Mouse (Mus musculus) left cerebral cortex, adult 11 months (tissue): Measurements from ENCODE around the gene Nolc1.

Source experiments
- DNase-seq: peaks from one replicate; pipeline ENCODE4 v3.0.0; 2022; ENCODE audit warnings: low spot score

Gene Nolc1

DNA sequence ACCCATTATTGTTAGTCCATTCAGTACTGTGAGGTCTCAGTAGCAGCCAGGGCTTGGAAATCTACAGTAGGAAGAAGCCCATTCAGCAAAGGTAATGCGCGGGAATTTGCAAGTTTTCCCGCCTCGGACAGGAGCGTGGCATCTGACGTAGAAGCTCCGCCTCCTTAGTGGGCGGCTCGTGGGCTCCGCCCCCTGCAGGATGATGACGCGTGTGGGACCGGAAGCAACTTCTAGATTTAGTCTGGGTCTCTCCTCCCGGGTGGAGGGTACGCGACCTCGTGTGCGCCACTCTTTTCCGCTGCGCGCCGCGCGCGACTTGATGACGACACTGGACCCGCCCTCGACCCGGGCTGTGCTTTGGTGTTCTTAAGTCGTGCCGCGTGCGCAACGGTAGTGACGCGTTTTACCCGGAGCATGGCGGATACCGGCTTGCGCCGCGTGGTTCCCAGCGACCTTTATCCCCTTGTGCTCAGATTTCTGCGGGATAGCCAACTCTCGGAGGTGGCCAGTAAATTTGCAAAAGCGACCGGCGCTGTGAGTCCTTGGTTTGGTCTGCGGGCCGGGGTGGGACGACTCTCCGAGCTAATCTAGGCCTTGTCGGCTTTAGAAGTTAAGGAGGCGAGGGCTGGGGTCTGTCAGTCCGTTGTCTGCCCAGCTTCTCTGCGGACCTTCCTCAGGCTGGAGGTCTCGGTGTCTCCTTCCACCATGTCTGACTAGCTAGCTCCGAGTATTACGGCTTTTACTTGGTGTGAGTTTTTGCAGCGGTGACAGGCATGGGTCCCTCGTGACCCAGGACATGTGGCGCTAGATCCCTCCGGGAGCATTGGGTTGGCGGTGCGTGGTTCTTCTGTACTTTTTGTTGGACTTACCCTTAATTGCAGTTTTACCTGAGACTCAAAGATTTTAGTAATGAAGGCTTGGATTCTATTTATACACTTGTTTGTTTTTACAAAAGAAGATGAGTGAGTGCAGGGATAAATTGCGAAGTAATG lies at the start of gene Nolc1:
Gene Nolc1 (plus strand): TSS at position 248 of the 992 bp plus-strand sequence.
- DNase-seq, result peak; percentile 99

DNA sequence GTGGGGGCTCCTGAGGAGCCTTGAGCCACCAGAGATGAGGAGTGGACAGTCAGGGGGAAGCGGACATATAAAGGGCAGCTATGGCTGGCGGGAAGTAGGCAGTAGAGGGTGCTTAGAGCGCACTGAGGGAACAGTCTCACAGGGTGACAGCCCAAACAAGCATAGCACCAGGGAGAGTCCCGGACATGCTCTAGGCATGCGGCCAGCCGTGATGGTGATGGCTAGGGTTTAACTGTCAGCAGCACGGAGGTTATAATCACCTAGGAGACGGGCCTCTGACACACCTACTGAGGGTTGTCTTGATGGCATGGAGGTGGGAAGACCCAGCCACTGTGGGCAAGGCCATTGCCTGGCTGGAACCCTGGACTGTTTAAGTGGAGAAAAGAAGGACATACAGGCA lies 49.1 kb upstream of the Nolc1 start:
- DNase-seq, result no peak

DNA sequence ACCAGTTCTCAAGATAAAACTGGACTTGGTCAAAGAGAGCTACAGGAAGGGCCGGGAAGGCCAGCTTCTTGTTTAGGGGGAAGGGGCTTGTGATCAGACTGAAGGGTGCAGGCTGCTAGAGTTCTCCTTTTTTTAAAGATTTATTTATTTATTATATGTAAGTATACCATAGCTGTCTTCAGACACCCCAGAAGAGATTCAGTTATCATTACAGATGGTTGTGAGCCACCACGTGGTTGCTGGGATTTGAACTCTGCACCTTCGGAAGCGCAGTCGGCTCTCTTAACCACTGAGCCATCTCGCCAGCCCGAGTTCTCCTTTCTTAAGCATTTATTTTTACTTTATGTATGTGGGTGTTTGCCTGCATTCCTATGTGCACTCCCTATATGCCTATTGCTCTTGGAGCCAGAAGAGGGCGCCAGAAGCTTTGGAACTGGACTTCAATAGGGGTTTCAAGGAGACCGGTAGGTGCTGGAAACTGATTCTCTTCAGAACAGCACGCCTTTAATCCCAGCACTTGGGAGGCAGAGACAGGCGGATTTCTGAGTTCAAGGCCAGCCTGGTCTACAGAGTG lies 46.8 kb upstream of the Nolc1 start:
- no peak for DNase-seq

DNA sequence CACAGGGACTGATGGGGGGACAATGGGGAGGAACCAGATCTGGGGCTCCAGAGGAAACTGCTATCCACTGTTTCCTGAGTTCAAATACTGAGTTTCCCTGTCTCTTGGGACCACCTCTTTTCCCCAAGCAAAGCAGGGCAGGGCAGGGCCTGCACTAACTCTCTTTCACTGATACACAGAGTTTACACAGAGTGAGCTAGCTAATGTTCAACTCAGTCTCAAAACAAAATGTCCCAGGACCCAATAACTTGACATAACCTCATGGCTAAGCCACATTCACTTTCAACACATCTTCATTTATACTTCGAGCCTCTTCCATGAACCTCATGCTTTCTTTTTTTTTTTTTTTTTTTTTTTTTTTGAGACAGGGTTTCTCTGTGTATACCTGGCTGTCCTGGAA lies 46.0 kb upstream of the Nolc1 start:
- no peak for DNase-seq

DNA sequence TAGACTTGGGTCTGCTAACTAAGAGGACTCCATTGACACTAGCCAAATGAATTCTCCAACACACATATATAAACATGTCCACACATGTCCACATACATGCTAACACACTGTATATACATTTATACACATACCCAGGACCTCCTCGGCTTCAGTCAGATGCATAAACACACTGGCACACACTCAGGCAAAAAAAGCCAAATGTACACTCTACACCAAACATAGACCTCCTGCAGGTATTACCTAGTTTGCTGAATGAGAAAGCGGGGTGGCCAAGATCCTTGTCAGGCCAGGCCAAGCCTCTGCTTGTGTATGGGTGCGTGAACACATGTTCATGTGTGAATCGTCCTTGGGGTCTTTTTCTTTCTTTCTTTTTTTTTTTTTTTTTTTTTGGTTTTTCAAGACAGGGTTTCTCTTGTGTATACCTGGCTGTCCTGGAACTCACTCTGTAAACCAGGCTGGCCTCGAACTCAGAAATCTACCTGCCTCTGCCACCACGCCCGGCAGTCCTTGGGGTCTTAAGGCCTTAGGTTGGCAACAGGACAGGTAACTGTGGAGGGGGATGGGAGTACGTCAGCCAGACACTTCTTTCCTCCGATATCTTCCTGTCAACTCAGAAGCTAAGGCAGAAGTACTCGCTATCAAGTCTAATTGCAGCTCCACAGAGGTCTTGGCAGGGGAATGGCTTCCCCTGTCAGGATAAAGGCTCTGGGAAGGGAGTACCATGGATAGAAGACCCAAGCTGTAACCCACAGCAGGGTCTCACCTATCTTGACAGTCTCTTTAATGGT lies 45.3 kb upstream of the Nolc1 start:
- no peak for DNase-seq

DNA sequence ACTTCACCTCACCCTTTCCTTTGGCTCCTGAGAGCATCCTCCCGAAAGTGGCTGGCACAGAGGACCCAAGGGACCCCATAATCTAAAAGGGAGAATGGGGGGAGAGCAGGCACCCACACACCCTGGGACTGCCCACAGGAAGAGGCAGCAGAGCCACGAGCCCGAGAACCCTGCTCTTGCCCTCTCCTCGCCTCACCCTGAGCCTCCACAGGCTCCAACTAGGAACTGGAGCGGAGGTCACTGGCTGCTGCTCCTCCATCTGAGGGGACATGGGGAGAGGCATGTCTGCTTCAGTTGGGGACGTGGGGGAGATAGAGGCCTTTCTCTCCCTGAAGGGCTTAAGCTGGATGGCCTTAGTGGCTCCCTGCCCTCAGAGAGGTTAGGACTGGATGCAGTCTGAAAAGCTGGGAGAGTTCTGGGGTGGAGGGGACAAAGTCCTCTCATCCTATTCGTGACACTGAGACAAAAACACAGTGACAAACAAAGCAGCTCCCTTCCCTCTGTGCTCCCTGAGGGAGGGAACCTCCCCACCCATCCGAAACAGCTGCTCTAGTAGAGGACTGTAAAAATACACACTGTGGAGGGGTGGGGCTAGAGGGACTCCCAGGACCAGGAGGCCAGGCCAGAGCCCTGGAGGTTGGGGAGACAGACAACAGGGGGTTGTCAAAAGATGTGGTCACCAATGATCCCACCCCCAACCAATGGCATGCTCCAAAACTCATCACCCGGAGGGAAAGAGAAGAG lies 43.8 kb upstream of the Nolc1 start:
- DNase-seq, result no peak

DNA sequence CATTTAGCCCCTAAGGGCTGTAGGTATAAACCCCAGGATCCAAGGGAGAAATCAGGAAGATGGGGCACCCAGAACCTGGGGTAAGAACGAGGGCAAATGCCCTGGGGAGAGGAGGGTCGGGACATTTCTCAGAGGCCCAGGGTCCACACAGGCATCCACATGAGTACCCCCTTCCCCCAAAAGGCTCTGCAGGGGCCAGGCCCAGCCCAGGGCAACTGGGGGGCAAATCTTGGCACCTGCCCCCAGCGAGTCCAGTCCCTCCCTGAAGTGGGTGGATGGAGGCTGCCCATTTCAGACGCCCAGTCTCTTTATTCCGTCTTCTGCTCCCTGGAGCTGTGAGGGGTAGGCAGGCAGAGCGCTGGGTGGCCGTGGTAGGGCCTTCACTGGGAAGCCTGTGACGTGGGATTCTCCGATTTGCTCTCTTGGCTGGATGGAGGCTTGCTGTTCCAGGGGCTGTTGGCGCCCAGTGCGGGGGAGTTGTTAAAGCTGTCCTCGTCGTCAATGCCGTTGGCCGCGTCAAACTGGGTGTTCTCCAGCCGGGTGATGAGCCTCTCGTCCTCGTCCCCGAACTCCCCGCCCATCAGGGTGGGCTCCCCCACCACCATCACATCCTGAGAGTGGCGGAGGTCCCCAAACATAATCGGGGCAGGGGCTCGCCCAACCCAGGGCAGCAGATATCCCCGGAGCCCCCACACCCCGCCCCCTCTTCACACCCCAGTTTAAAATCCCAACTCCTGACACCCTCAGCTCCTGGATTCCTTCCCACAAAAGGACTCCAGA lies 42.7 kb upstream of the Nolc1 start:
- no peak for DNase-seq

DNA sequence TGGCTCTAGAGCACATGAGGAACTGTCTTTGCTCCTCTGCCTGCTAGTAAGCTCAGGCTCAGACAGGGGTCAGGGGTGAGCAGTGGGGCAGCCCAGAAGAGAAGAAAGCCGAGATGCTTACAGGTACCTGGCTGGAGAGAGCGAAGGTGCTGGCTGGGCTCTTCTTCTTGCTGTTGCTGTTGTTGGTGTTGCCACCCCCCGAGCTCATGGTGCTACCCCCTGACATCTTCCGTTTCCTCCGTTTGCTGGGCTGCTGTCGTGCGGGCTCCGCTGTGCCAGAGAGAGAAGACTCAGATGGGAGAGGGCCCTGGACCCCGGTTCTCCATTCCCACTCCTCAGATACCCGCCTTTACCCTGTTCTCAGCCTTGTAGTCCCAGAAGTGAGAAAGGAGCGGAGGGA lies 41.8 kb upstream of the Nolc1 start:
- no peak for DNase-seq

DNA sequence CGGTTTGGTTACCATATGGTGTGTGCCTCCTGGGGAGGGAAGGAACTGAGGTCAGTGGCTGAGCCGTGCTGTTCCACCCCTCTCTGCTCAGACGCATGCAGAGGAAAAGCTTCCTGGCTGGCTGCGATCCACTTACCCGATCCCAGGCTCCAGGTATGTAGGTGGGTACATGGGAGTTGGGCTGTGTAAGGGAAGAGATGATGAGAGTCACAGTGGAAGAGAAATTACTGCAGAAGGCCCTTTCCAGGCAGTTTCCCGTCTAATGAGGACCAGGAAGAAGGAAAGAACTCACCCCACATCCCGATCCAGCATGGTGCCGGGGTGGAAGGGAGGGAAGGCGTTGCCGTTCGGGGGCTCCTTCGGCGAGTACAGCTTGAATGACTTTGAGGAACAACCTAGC lies 39.7 kb upstream of the Nolc1 start:
- DNase-seq, result no peak

DNA sequence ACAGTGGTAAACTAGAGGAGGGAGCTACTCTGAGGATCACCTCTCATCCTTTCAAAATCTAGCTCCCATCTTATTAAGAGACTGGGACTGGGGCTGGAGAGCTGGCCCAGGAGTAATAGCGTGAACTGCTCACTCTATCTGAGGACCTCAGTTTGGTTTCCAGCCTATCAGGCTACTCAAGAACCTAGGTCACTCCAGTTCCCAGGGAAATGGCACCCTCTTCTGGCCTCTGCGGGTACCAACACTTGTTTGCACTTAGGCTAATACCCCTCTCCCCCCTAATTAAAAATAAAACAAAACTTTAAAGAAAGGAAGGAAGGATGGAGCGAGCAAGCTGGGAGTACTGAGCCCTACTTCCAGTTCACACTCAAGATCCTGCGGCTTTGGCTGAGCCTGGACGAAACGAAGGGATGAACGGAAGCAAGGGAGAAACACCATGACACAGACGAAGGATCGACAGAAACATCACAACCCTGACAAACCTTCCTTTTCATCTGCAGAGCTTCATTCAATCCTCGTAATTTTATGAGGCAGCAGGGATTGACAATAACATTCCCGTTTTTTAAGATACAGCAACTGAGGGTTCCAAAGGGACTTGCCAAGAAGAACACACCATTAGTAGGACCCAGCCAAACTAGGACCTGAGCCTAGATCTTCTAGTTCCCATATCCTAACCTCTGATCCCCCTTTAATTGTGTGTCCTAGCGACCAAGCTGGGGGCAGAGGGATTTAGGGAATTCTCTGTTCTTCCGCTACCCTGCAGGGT lies 39.0 kb upstream of the Nolc1 start:
- no peak for DNase-seq

DNA sequence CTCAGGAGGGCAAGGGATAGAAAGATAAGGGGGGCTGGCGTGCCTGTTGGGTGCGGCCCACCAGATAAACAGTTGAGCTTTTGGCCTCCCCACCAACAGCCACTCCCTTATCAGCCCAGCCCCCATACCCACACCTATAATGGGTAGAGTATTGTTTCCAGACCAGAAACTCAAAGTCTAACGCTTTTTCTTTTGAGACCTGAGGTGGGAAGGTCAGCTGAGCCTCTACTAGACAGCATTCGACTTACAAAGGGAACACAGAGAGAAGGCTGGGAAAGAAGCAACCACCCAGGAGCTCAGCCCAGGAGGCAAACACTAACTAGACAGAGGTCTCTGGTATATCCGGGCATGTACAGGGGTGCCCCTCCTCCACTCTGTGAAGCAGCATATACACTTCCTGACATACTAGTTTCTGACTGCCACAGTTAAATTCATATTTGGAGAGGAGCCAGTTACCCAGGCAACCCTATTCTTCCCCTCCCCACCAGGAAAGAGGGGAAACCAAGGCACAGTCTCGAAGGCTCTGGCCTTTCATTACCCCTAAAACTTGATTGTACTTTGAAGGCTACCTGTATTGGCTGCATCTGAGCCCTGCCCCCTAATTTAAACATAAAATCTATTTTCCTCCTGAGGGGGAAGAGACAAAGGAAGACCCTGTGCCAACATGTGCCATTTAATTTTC lies 38.3 kb upstream of the Nolc1 start:
- DNase-seq, result no peak

DNA sequence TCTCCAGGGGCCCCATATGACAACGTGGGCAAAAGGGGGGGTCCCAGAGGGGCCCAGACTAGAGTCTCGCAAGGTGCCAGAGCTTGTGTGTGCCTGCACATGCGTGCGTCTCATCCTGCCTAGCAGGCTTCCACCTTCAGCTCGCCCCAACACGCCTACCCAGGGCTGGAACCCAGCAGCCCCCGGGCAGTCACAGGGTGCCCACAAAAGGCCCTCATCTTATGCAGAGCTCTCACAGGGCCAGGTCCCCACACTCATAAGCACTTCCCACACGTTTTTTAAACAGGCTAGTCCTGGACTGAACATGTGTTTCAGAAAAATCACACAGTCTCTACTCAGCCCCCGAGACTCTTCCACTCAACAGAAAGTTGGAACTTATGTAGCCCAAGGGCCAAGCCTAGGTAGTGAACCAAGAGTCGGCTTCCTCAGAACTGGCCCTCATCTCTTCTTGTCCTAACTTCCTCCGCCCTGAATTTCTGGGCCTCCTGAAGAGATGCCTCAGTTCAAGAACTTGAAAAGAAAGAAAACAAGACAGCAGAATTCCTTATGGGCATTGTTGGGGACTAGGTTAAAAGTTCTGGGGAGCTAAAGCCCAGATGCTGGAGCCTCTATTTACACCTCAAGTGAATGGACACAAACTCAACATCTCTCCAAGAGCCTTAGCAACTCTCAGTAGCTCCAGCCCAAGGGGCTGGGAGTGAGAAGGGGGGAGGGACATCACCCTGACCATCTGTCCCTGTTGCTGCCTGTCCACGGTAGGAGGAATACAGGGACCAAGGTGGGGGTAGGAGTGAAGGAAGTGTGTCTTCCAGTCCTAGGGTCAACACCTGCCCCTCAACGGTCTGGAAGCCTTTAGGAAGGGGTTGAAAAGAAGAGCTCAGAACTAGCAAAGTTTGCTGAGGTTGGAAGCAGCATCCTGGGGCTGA lies 37.5 kb upstream of the Nolc1 start:
- no peak for DNase-seq

DNA sequence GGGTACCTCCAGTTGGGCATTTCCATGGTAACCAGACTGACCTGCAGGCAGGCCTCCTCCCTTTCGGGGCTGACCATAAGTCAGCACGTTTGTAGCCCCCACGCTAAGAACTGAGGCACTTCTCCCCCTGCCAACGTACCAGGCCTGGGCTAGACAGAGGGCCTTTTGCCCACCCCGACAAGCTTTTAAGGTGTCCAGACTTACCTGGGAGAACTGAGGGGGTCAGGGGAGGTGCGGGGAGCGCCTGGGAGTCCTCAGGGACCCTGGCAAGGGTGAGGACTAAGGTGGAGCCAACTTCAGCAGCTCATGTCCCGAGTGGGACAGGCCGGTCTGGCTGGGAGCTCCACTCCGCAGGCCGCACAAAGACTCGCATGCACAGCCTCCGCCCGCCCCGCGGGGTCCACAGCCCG lies 36.8 kb upstream of the Nolc1 start:
- DNase-seq, result no peak

DNA sequence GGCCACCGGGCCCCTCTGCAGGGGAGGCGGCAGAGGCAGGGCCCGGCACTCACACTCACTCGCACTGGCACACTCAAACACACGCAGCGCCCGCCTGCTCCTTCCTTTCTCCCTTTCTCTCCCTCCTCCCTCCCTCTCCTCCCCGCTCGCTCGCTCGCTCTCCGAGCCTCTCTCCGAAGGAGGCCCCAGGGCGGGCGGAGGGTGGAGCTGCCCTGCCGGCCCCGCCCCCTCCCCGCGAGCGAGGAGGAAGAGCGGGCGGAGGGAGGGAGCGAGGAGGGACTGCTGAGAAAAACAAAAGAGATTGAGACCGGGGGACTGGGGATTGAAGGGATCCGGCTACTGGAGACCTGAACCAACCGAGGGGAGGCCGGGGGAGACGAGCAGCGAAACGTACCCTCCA lies 36.2 kb upstream of the Nolc1 start:
- no peak for DNase-seq

DNA sequence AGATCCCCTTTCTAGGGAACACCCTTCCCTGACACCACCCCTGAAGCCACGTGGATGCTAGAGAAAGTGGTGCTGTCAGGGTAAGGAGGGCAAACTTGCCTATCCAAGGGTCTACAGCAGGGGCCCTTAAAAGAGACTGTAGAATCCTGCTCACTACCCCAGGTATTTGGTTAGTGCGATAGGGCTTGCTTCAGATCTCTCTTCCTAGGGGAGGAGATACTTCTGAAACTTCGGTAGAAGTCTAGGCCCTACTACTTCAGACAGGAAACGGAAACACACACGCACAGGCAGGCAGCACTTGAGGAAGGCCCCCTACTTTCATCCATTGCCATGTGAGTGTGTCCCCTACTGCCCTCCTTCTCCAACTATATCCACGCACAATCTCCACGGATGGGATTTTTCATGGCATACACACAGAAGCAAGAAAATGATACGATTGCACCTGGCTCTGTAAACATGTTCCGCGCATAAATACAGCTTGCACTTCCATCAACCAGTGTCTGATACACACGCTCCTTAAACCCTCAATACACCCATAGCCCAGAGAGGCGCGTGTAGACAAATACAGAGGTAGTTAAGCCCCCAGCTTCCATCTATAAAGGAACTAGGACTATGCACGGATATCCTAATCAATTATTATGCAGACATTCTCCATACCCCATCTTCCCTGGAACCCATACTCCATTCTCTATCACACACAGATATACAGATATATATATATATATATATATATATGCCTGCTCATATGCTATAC lies 35.3 kb upstream of the Nolc1 start:
- DNase-seq, result no peak

DNA sequence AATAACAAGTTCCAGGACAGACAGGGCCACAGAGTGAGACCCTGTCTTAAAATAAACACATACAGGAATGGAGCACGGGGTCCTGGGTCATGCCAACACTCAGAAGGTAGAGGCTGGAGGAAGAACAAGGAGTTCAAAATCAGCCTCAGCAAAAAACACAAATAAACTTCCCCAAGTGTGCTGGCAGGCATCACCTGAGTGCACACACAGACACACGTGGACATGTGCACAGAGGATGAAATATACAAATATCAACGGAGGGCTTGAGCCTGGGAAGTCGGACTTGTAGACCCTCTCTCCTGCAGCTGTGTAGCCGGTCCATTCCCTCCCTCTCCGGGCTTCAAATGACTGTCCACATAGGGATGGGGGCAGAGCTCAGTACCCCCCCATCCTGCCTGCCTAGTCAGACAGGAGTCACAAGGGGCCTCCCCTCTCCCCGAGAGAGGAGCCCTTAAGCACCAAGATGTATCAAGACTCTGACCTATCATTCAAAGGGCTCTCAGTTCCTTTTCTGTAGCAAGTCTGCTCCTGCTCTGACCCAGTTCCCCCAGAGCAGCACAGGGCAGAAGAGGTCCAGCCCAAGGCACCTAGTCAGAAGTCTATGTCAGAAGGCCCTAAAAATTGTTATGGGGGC lies 34.2 kb upstream of the Nolc1 start:
- no peak for DNase-seq

DNA sequence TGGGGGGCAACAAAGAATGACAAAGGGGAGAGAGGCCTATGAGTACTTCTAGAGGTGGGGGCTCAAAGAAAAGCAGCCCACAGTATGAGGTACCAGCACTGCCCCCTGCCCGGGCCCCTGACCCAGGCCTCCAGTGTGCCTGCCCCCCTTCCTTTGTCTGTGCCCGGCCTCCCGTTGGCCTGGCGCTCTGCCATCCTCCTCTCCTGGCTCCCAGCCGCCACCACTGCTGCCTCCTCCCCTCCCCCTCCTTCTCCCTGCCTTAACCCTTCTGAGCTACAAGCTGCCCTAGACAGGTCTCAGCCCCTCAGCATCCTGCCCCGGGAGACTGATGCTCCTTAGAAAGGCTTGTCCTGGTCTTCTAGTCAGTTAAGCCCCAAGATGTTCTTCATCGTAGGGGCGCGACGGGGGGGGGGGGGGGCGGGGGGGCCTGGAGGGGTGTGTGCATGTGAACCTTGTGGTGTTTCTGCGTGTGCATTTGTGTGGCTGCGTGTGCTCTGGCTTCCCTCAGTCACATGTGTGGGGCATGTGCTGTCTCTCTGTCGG lies 33.7 kb upstream of the Nolc1 start:
- peak; percentile 78 for DNase-seq
